8 mouse cellular contexts compared by ENCODE assay signal in the genomic region with DNA sequence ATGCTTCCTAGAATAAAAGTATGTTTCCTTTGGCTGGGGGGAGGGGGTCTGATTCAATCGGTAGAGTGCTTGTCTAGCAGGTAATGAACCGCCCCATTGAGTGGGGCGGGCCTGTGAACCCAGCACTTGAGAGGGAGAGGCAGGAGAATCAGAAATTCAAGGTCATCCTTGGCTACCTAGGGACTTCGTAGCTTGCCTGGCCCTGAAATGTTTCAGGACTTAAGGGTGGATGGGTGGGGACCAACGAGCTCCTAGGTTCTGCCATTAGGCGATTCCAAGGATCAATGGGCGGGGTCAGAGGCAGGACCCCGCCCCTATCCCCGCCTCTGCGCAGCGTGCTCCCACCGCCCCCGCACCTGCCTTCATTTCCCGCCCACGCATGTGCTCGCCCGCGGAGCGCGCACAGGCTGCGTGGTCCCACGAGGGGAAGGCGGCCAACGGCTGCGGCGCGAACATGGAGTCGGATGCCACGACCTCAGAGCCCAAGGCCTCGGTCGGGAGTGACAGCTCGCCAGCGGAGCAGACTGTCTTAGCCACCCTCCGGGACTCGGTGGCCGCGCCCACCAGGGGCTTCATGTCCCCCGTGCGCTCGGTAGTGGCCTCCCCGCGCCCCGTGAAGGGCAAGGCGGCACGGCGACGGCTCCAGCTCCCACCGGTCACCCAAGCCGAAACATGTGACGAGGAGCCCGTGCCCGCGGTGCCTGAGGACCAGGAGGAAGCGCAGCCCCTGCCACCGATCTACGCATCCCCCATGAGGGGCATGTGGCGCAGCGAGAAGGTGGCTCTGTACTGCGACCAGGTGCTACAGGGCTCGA. TPM values are rescaled to one million over a fixed set of nuclear protein-coding genes. Genes with fewer than 3 reads are reported as not detected.
DNase-seq lines count a peak whose midpoint lies in the region; ATAC-seq lines count a peak whose summit lies in the region.

Gene Shcbp1l (plus strand): TSS at position 393 of the 815 bp plus-strand sequence.

- no peak within 1 kb of the TSS for H3K27ac ChIP-seq in hindbrain, embryonic 15.5 days (replicated peaks)

- peak within 1 kb of the TSS; percentile 99 for H3K4me2 ChIP-seq in hindbrain, embryonic 15.5 days

- no peaks in the 10 kb centered on the region for H3K27me3 ChIP-seq in hindbrain, embryonic 15.5 days

- no peaks in the 10 kb centered on the region for H3K36me3 ChIP-seq in hindbrain, embryonic 15.5 days

- WGBS in hindbrain, embryonic 15.5 days: 3% methylated on average over 54 of the region's 60 CpGs

- peak; percentile 93 for ATAC-seq in hindbrain, embryonic 15.5 days (ENCODE audit: low FRiP score, low read depth)

- H3K9ac ChIP-seq in hindbrain, embryonic 15.5 days: peak within 1 kb of the TSS; percentile 72

- H3K4me3 ChIP-seq in hindbrain, embryonic 15.5 days: peak within 1 kb of the TSS; percentile 75

- H3K4me1 ChIP-seq in hindbrain, embryonic 15.5 days (replicated peaks): peaks cover 12% of the 10 kb centered on the region

- no peaks in the 10 kb centered on the region for H3K9me3 ChIP-seq in hindbrain, embryonic 15.5 days

- peak; percentile 94 for DNase-seq in ZHBTc4 (ENCODE audit: low read depth, low spot score)
- DNase-seq in cerebellum, postnatal 4 days (ENCODE audit: low spot score in 2 of 2): peak; percentile 41 to 57
- peak; percentile 25 for DNase-seq in gastrocnemius, adult 18-20 months (ENCODE audit: low spot score)
- DNase-seq in left cerebral cortex, adult 11 months (ENCODE audit: low spot score): peak; percentile 80
- peak; percentile 72 for DNase-seq in lung, postnatal 36 days
- peak; percentile 79 for DNase-seq in right cerebral cortex, adult 18-20 months
- DNase-seq in urinary bladder, postnatal 14 days (ENCODE audit: low spot score): peak; percentile 48

RNA-seq across cellular contexts. Expression of gene Shcbp1l, which starts in this region (rescaled TPM):
- not detected for total RNA-seq in gastrocnemius, adult 18-20 months (2021)
- polyA plus RNA-seq in hindbrain, embryonic 15.5 days (2015; fragmentation: Nextera tagmentation; extraction: Ambion mirVana): 0.66 and 1.0 TPM in 2 replicates

Comparison
In these comparisons a context has a peak if more than half of its experiments do, and no peak if none do; other contexts are left out.
1. Peak in DNase-seq in gastrocnemius, adult 18-20 months; RNA of the gene not detected or under 1 TPM.
2. DNase-seq: peak in every context shown above with its lines; median percentile 94 in ZHBTc4; 80 in left cerebral cortex, adult 11 months; 79 in right cerebral cortex, adult 18-20 months; 72 in lung, postnatal 36 days; 49 in cerebellum, postnatal 4 days; 48 in urinary bladder, postnatal 14 days; 25 in gastrocnemius, adult 18-20 months.